ENCODE assay signal across 11 mouse cellular contexts in genomic region chrX:48108394-48109315, GRCm38 (mm10). TPM values are rescaled to one million over a fixed set of nuclear protein-coding genes. Genes with fewer than 3 reads are reported as not detected.
DNase-seq lines count a peak whose midpoint lies in the region; ATAC-seq and TF ChIP-seq lines count a peak whose summit lies in the region.
"Had no signal": no experiment of that assay in that cellular context is flagged by ENCODE, and none has a peak within 500 bp of the region (broad histone marks: within the 10 kb centered on the region; RNA-seq: fewer than 3 reads in every experiment).

TSS of gene Xpnpep2 (plus strand) at chrX:48108725.

- H3K27ac ChIP-seq in lung, embryonic 14.5 days (ENCODE audit: low read depth) = peak within 1 kb of the TSS; percentile 67; the same call in 1 of the 2 replicates
- H3K27ac ChIP-seq in embryonic facial prominence, embryonic 14.5 days (replicated peaks; ENCODE audit: low read depth, low read length) = peak within 1 kb of the TSS; percentile 78
- no peak within 1 kb of the TSS for H3K27ac ChIP-seq in kidney, postnatal 0 days
- no peak within 1 kb of the TSS; the same call in 1 of the 2 replicates for H3K27ac ChIP-seq in stomach, embryonic 14.5 days (ENCODE audit: low read length)
- H3K27ac ChIP-seq: liver, embryonic 14.5 days had no signal

- H3K4me1 ChIP-seq in lung, embryonic 14.5 days (ENCODE audit: insufficient read depth) = 0 out of 2 replicates have a peak, but pooled peaks cover 3% of the 10 kb centered on the region
- peaks cover 4% of the 10 kb centered on the region; the same call in 1 of the 2 replicates for H3K4me1 ChIP-seq in embryonic facial prominence, embryonic 14.5 days (ENCODE audit: control insufficient read depth, insufficient read depth, low read length)
- no peaks in the 10 kb centered on the region for H3K4me1 ChIP-seq in kidney, postnatal 0 days (replicated peaks; ENCODE audit: insufficient read depth, low read length)
- H3K4me1 ChIP-seq in stomach, embryonic 14.5 days (ENCODE audit: control insufficient read depth, insufficient read depth, low read length) = 0 out of 2 replicates have a peak, but pooled peaks cover 4% of the 10 kb centered on the region

- DNase-seq in lung, embryonic 14.5 days = peak; percentile 59
- no peak for DNase-seq in lung, postnatal 25 days (ENCODE audit: low spot score)
- peak; percentile 84 for DNase-seq in embryonic facial prominence, embryonic 14.5 days (ENCODE audit: low spot score)
- no peak for DNase-seq in kidney, postnatal 0 days (ENCODE audit: low spot score)
- no peak for DNase-seq in adrenal gland, adult 8-10 months
- no peak for DNase-seq in right cerebral cortex, postnatal 10 days (ENCODE audit: low spot score in 2 of 2)
- no peak for DNase-seq in thymus, adult 18-20 months
- DNase-seq: adrenal gland, postnatal 25 days; cerebellum, postnatal 14 days had no signal

- peak; percentile 86 for ATAC-seq in lung, embryonic 14.5 days (ENCODE audit: insufficient read depth)
- peak; percentile 90 for ATAC-seq in embryonic facial prominence, embryonic 14.5 days (ENCODE audit: low read depth)
- peak; percentile 73 for ATAC-seq in kidney, postnatal 0 days (replicated peaks; ENCODE audit: low FRiP score, low read depth)
- peak; percentile 42; the same call in 1 of the 2 replicates for ATAC-seq in stomach, embryonic 14.5 days (ENCODE audit: insufficient number of reproducible peaks, insufficient read depth, low FRiP score, low read depth)

- H3K9ac ChIP-seq in lung, embryonic 14.5 days = no peak within 1 kb of the TSS
- H3K9ac ChIP-seq in embryonic facial prominence, embryonic 14.5 days (ENCODE audit: low read depth, low read length) = no peak within 1 kb of the TSS
- no peak within 1 kb of the TSS for H3K9ac ChIP-seq in kidney, postnatal 0 days (ENCODE audit: low read depth, low read length)
- no peak within 1 kb of the TSS for H3K9ac ChIP-seq in stomach, embryonic 14.5 days (replicated peaks; ENCODE audit: low read depth, low read length)
- H3K9ac ChIP-seq: liver, embryonic 14.5 days had no signal

- TF ChIP-seq CTCF in lung, embryonic 14.5 days (IDR thresholded peaks at IDR 0.05; ENCODE audit: low read depth) = no peak
- no peak for TF ChIP-seq CTCF in kidney, postnatal 0 days (IDR thresholded peaks at IDR 0.05; ENCODE audit: low read depth)

- H3K27me3 ChIP-seq in lung, embryonic 14.5 days (ENCODE audit: insufficient read depth, low read length) = no peaks in the 10 kb centered on the region
- H3K27me3 ChIP-seq in embryonic facial prominence, embryonic 14.5 days (replicated peaks; ENCODE audit: control insufficient read depth, insufficient read depth, low read length) = no peaks in the 10 kb centered on the region
- H3K27me3 ChIP-seq in kidney, postnatal 0 days (ENCODE audit: insufficient read depth, low read length) = no peaks in the 10 kb centered on the region
- H3K27me3 ChIP-seq in stomach, embryonic 14.5 days (ENCODE audit: control insufficient read depth, insufficient read depth, low read length) = no peaks in the 10 kb centered on the region

- no peaks in the 10 kb centered on the region for H3K9me3 ChIP-seq in lung, embryonic 14.5 days (ENCODE audit: low read depth, low read length)
- no peaks in the 10 kb centered on the region for H3K9me3 ChIP-seq in embryonic facial prominence, embryonic 14.5 days (ENCODE audit: control insufficient read depth, low read length)
- H3K9me3 ChIP-seq in kidney, postnatal 0 days (replicated peaks; ENCODE audit: low read length) = no peaks in the 10 kb centered on the region
- H3K9me3 ChIP-seq in stomach, embryonic 14.5 days (ENCODE audit: control insufficient read depth, low read depth, low read length) = no peaks in the 10 kb centered on the region

- no peaks in the 10 kb centered on the region for H3K36me3 ChIP-seq in lung, embryonic 14.5 days (ENCODE audit: insufficient read depth)
- H3K36me3 ChIP-seq in embryonic facial prominence, embryonic 14.5 days (ENCODE audit: control insufficient read depth, insufficient read depth, low read length) = no peaks in the 10 kb centered on the region
- H3K36me3 ChIP-seq in kidney, postnatal 0 days (ENCODE audit: insufficient read depth, low read length) = no peaks in the 10 kb centered on the region
- no peaks in the 10 kb centered on the region for H3K36me3 ChIP-seq in stomach, embryonic 14.5 days (ENCODE audit: control insufficient read depth, insufficient read depth, low read length)

- WGBS in lung, embryonic 14.5 days = 27% methylated on average over 6 of the region's 6 CpGs
- WGBS in embryonic facial prominence, embryonic 14.5 days = 33% methylated on average over 6 of the region's 6 CpGs
- 51% methylated on average over 6 of the region's 6 CpGs for WGBS in kidney, postnatal 0 days
- WGBS in stomach, embryonic 14.5 days = 45% methylated on average over 6 of the region's 6 CpGs

- no peak within 1 kb of the TSS for H3K4me3 ChIP-seq in lung, embryonic 14.5 days (ENCODE audit: low read depth, low read length)
- H3K4me3 ChIP-seq in embryonic facial prominence, embryonic 14.5 days (ENCODE audit: low read depth, low read length) = no peak within 1 kb of the TSS
- no peak within 1 kb of the TSS for H3K4me3 ChIP-seq in kidney, postnatal 0 days (replicated peaks; ENCODE audit: low read depth, low read length)
- no peak within 1 kb of the TSS for H3K4me3 ChIP-seq in stomach, embryonic 14.5 days (ENCODE audit: low read depth, low read length)

- H3K4me2 ChIP-seq in lung, embryonic 14.5 days = no peak within 1 kb of the TSS
- H3K4me2 ChIP-seq in embryonic facial prominence, embryonic 14.5 days (ENCODE audit: low read depth, low read length) = 0 out of 2 replicates have a peak within 1 kb of the TSS, but pooled peaks have one; percentile 12
- no peak within 1 kb of the TSS for H3K4me2 ChIP-seq in kidney, postnatal 0 days (ENCODE audit: low read length)
- H3K4me2 ChIP-seq in stomach, embryonic 14.5 days (replicated peaks; ENCODE audit: low read depth, low read length) = no peak within 1 kb of the TSS

RNA-seq across cellular contexts. Expression of gene Xpnpep2, which starts in this region (rescaled TPM):
- polyA plus RNA-seq in lung, embryonic 14.5 days (2014; fragmentation: Nextera tagmentation; extraction: Ambion mirVana) = 1.3 and 1.5 TPM in 2 replicates
- 4.6 and 5.8 TPM in 2 replicates for polyA plus RNA-seq in embryonic facial prominence, embryonic 14.5 days (2014; fragmentation: Nextera tagmentation; extraction: Ambion mirVana)
- 12.7 and 14.0 TPM in 2 replicates for polyA plus RNA-seq in kidney, postnatal 0 days (2015; fragmentation: Nextera tagmentation; extraction: Ambion mirVana)
- 1.1 and 1.2 TPM in 2 replicates for polyA plus RNA-seq in stomach, embryonic 14.5 days (2014; fragmentation: Nextera tagmentation; extraction: Ambion mirVana)
- 1 to 10 TPM; 1.1 to 2.6 (median 1.5) TPM for total RNA-seq in adrenal gland, adult 8-10 months (2022)

Comparison
In these comparisons a context has a peak if more than half of its experiments do, and no peak if none do; other contexts are left out.
1. DNase-seq: peak in lung, embryonic 14.5 days (single experiment) and embryonic facial prominence, embryonic 14.5 days (single experiment); none in lung, postnatal 25 days (single experiment), kidney, postnatal 0 days (single experiment), adrenal gland, adult 8-10 months (single experiment), right cerebral cortex, postnatal 10 days (0 of 2) and thymus, adult 18-20 months (0 of 2).
2. H3K27ac ChIP-seq: peak in lung, embryonic 14.5 days (single experiment) and embryonic facial prominence, embryonic 14.5 days (single experiment); none in kidney, postnatal 0 days (single experiment) and stomach, embryonic 14.5 days (single experiment).
3. Peak in every context shown above with its lines, with median percentiles within 50 percentile points of each other: ATAC-seq.